Mouse (Mus musculus): Measurements from ENCODE around the gene F3. TPM values are rescaled to one million over a fixed set of nuclear protein-coding genes. Genes with fewer than 3 reads are reported as not detected.
"Not testable (repeated sequence)": the region's sequence is repeated elsewhere in the genome, so short reads cannot be mapped to it uniquely, and the experiment has no call there.

Gene F3
- polyA plus RNA-seq, 1 experiment from 2014 or later: 22.8 TPM

- Histone ChIP-seq H3K4me2 (ENCODE audit: low read length) (no peak overlapping the region), H3K9ac (ENCODE audit: low read depth, low read length) (no peak overlapping the region), H3K36me3 (ENCODE audit: insufficient read depth, low read length) (peaks cover 34% of the 10 kb centered on the region), H3K4me1 (replicated peaks; ENCODE audit: insufficient read depth, low read length) (no peaks in the 10 kb centered on the region), H3K27me3 (ENCODE audit: insufficient read depth, low read length) (no peaks in the 10 kb centered on the region), H3K27ac (no peak overlapping the region), H3K9me3 (replicated peaks; ENCODE audit: low read length) (no peaks in the 10 kb centered on the region), H3K4me3 (replicated peaks; ENCODE audit: low read depth, low read length) (no peak overlapping the region)
- peak; percentile 67 for TF ChIP-seq CTCF (IDR thresholded peaks at IDR 0.05; ENCODE audit: low read depth)
- DNase-seq (ENCODE audit: low spot score) (peak; percentile 84), ATAC-seq (replicated peaks; ENCODE audit: low FRiP score, low read depth) (no peak; the same call in 1 of the 2 replicates)
- WGBS: 61% methylated on average over 4 of the region's 4 CpGs
Observed at GRCm38 (mm10) chr3:121762056-121762852, 38.9 kb downstream of the F3 start.

- no peak for TF ChIP-seq CTCF (IDR thresholded peaks at IDR 0.05; ENCODE audit: low read depth)
- DNase-seq (ENCODE audit: low spot score): no peak
- H3K4me1 ChIP-seq (replicated peaks; ENCODE audit: insufficient read depth, low read length): no peaks in the 10 kb centered on the region
- H3K27me3 ChIP-seq (ENCODE audit: insufficient read depth, low read length): no peaks in the 10 kb centered on the region
- H3K4me3 ChIP-seq (replicated peaks; ENCODE audit: low read depth, low read length): no peak overlapping the region
- no peaks in the 10 kb centered on the region for H3K9me3 ChIP-seq (replicated peaks; ENCODE audit: low read length)
- no peak overlapping the region for H3K27ac ChIP-seq
- peaks cover 48% of the 10 kb centered on the region for H3K36me3 ChIP-seq (ENCODE audit: insufficient read depth, low read length)
- no peak overlapping the region for H3K9ac ChIP-seq (ENCODE audit: low read depth, low read length)
- no peak for ATAC-seq (replicated peaks; ENCODE audit: low FRiP score, low read depth)
- H3K4me2 ChIP-seq (ENCODE audit: low read length): no peak overlapping the region
Observed at GRCm38 (mm10) chr3:121766048-121766447, 42.7 kb downstream of the F3 start.

- peaks cover 52% of the 10 kb centered on the region for H3K36me3 ChIP-seq (ENCODE audit: insufficient read depth, low read length)
- ATAC-seq (replicated peaks; ENCODE audit: low FRiP score, low read depth): no peak
- no peak for DNase-seq (ENCODE audit: low spot score)
- H3K27me3 ChIP-seq (ENCODE audit: insufficient read depth, low read length): no peaks in the 10 kb centered on the region
- H3K9me3 ChIP-seq (replicated peaks; ENCODE audit: low read length): no peaks in the 10 kb centered on the region
- H3K4me1 ChIP-seq (replicated peaks; ENCODE audit: insufficient read depth, low read length): no peaks in the 10 kb centered on the region
- H3K9ac ChIP-seq (ENCODE audit: low read depth, low read length): no peak overlapping the region
- WGBS: 80% methylated on average over 5 of the region's 5 CpGs
- no peak overlapping the region for H3K4me2 ChIP-seq (ENCODE audit: low read length)
- TF ChIP-seq CTCF (IDR thresholded peaks at IDR 0.05; ENCODE audit: low read depth): no peak
- H3K27ac ChIP-seq: no peak overlapping the region
- H3K4me3 ChIP-seq (replicated peaks; ENCODE audit: low read depth, low read length): no peak overlapping the region
Observed at GRCm38 (mm10) chr3:121766818-121767217, 43.5 kb downstream of the F3 start.

- no peak for DNase-seq (ENCODE audit: low spot score)
- Histone ChIP-seq H3K4me3 (replicated peaks; ENCODE audit: low read depth, low read length) (no peak overlapping the region), H3K4me2 (ENCODE audit: low read length) (no peak overlapping the region), H3K4me1 (replicated peaks; ENCODE audit: insufficient read depth, low read length) (no peaks in the 10 kb centered on the region), H3K9me3 (replicated peaks; ENCODE audit: low read length) (no peaks in the 10 kb centered on the region), H3K36me3 (ENCODE audit: insufficient read depth, low read length) (peaks cover 44% of the 10 kb centered on the region), H3K27ac (no peak overlapping the region), H3K9ac (ENCODE audit: low read depth, low read length) (no peak overlapping the region), H3K27me3 (ENCODE audit: insufficient read depth, low read length) (no peaks in the 10 kb centered on the region)
- 93% methylated on average over 3 of the region's 3 CpGs for WGBS
- TF ChIP-seq CTCF (IDR thresholded peaks at IDR 0.05; ENCODE audit: low read depth): no peak
- no peak for ATAC-seq (replicated peaks; ENCODE audit: low FRiP score, low read depth)
Observed at GRCm38 (mm10) chr3:121768770-121769169, 45.4 kb downstream of the F3 start.

- not testable (repeated sequence) for H3K9me3 ChIP-seq (replicated peaks; ENCODE audit: low read length); H3K4me2 ChIP-seq (ENCODE audit: low read length); H3K4me3 ChIP-seq (replicated peaks; ENCODE audit: low read depth, low read length); H3K4me1 ChIP-seq (replicated peaks; ENCODE audit: insufficient read depth, low read length); ATAC-seq (replicated peaks; ENCODE audit: low FRiP score, low read depth); H3K27me3 ChIP-seq (ENCODE audit: insufficient read depth, low read length); H3K27ac ChIP-seq; H3K9ac ChIP-seq (ENCODE audit: low read depth, low read length); DNase-seq (ENCODE audit: low spot score)
- peaks cover 21% of the 10 kb centered on the region for H3K36me3 ChIP-seq (ENCODE audit: insufficient read depth, low read length)
- WGBS: 96% methylated on average over 4 of the region's 4 CpGs
Observed at GRCm38 (mm10) chr3:121773336-121773735, 50.0 kb downstream of the F3 start.

- 49% methylated on average over 7 of the region's 7 CpGs for WGBS
- H3K4me2 ChIP-seq (ENCODE audit: low read length): no peak overlapping the region
- no peaks in the 10 kb centered on the region for H3K27me3 ChIP-seq (ENCODE audit: insufficient read depth, low read length)
- peak; percentile 81 for TF ChIP-seq CTCF (IDR thresholded peaks at IDR 0.05; ENCODE audit: low read depth)
- no peak for ATAC-seq (replicated peaks; ENCODE audit: low FRiP score, low read depth)
- no peak overlapping the region for H3K4me3 ChIP-seq (replicated peaks; ENCODE audit: low read depth, low read length)
- H3K9ac ChIP-seq (ENCODE audit: low read depth, low read length): no peak overlapping the region
- H3K36me3 ChIP-seq (ENCODE audit: insufficient read depth, low read length): peaks cover 17% of the 10 kb centered on the region; the same call in 1 of the 2 replicates
- DNase-seq (ENCODE audit: low spot score): peak; percentile 40
- H3K27ac ChIP-seq: no peak overlapping the region
- H3K4me1 ChIP-seq (replicated peaks; ENCODE audit: insufficient read depth, low read length): no peaks in the 10 kb centered on the region
- no peaks in the 10 kb centered on the region for H3K9me3 ChIP-seq (replicated peaks; ENCODE audit: low read length)
Observed at GRCm38 (mm10) chr3:121777943-121778342, 54.6 kb downstream of the F3 start.

Measured in kidney, postnatal 0 days (tissue).